Mouse (Mus musculus): ENCODE data around the gene Hist1h2be. TPM values are rescaled to one million over a fixed set of nuclear protein-coding genes. Genes with fewer than 3 reads are reported as not detected.
"Not testable (repeated sequence)": the region's sequence is repeated elsewhere in the genome, so short reads cannot be mapped to it uniquely, and the experiment has no call there.

Hist1h2be gene
- polyA plus RNA-seq, 1 experiment from 2014 or later: 4.2 TPM

DNA sequence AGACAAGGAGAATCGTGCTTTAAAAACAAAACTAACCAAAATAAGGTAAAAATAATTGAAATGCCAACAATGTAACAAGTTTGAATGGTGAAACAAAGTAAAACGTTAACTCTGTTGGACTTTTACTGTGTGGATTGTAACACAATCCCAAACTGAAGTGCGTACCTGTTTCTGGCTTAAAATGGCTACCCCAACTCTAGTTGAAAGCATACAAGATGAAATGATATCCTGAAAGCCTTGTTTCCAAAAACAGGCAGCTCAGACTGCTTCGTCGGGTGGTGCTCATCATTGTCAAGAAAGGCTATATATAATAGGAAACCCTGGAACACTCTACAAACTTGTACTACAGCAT is 59.4 kb downstream of the Hist1h2be start:
- H3K27me3 ChIP-seq (ENCODE audit: low read depth, poor library complexity, severe bottlenecking); DNase-seq (ENCODE audit: low spot score); H3K4me1 ChIP-seq; H3K9me3 ChIP-seq (replicated peaks); H3K36me3 ChIP-seq: not testable (repeated sequence)
- Histone ChIP-seq H3K4me3 (peak overlapping the region; percentile 50), H3K27ac (peak overlapping the region; percentile 98)
- WGBS: 0% methylated on average over 2 of the region's 5 CpGs

DNA sequence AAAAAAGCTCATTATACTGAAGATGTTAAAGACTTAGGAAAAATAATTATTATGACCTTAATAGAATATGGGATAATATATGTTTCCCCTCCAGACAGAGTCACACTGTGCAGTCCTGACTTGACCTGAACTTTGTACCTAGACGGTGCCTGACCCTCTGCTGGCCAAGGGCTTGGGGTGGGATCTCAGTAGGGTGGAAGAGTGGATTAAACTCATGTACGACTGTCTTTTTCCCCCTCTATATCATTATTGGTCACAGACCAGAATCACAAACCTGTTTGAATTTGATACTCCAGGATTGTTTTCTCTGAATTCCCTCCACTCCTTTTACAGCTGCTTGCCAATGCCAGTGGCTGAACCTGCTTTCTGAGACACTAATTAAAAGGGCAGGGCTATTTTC is 60.2 kb downstream of the Hist1h2be start:
- peak overlapping the region; percentile 46; the same call in 1 of the 2 replicates for H3K27ac ChIP-seq
- H3K4me1 ChIP-seq; H3K4me3 ChIP-seq; H3K27me3 ChIP-seq (ENCODE audit: low read depth, poor library complexity, severe bottlenecking); H3K9me3 ChIP-seq (replicated peaks); DNase-seq (ENCODE audit: low spot score); H3K36me3 ChIP-seq: not testable (repeated sequence)
- WGBS: 32% methylated on average over 2 of the region's 2 CpGs

DNA sequence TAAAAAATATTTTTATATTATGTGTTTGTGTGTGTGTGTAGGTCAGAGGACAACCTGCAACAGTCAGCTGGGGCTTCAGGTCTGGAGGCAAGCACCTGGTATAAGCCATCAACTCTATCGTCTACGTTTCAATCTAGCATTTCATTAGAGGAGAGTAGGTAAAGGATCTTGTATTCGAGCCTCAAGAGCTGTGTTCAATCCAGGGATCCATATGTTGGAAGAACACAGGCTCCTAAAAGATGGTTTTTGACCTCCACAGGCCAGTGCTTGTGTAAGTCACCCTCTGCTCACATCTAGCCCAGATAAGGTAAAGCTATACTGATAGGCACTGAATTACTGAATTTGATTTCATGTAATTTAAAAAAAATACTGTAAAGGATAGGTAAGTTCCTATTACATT is 64.0 kb downstream of the Hist1h2be start:
- H3K36me3 ChIP-seq: no peaks in the 10 kb centered on the region
- 69% methylated on average over 3 of the region's 3 CpGs for WGBS
- H3K9me3 ChIP-seq (replicated peaks): no peaks in the 10 kb centered on the region
- H3K4me3 ChIP-seq: peak overlapping the region; percentile 69; the same call in 1 of the 2 replicates
- no peak for DNase-seq (ENCODE audit: low spot score)
- peaks cover 14% of the 10 kb centered on the region for H3K4me1 ChIP-seq
- peak overlapping the region; percentile 97 for H3K27ac ChIP-seq
- no peaks in the 10 kb centered on the region for H3K27me3 ChIP-seq (ENCODE audit: low read depth, poor library complexity, severe bottlenecking)

DNA sequence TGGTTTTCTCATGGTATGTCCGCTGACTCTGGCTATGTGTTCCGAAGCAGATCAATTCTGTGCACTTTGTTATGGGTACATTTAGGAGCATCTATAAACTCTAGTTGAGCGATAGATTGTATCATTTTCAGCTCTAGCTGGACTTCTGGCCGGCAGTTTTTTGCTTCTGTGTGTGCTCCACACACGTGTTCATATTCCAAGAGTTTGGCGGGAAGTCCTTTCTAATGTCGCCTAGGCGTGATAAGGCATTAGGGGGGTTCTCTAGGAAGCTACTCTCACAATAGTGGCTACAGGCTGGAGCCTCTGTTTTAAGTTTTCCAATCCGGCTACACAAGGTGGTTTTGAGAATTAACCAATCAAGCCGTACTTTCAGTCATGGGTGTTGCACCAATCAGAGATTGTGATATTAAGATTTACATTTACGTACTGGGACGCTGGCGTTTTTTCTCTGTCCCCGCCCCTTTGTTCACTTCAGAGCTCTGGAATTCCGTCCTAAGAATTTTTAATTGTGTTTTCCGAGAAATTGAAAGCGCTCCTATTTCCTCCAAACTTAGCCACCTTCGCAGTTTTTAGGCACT is 65.0 kb downstream of the Hist1h2be start:
- H3K27ac ChIP-seq: peak overlapping the region; percentile 97

DNA sequence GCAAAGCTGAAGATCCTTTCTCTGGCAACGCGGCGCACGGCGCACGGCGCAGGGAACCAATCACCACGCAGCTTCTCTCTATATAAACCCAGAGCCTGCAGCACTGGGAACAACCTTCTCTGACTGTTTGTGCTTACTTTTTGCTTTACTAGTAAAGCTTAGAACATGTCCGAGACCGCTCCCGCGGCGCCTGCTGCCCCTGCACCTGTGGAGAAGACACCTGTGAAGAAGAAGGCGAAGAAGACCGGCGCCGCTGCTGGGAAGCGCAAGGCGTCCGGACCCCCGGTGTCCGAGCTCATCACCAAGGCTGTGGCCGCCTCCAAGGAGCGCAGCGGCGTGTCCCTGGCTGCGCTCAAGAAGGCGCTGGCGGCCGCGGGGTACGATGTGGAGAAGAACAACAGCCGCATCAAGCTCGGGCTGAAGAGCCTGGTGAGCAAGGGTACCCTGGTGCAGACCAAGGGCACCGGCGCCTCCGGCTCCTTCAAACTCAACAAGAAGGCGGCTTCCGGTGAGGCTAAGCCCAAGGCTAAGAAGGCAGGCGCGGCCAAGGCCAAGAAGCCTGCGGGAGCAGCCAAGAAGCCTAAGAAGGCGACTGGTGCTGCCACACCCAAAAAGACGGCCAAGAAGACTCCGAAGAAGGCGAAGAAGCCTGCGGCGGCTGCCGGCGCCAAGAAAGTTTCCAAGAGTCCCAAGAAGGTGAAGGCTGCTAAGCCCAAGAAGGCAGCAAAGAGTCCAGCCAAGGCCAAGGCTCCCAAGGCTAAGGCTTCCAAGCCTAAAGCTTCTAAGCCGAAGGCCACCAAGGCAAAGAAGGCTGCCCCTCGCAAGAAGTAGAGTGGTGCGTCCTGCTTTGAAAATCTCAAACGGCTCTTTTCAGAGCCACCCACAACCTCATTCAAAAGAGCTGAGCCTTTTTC is 65.7 kb downstream of the Hist1h2be start:
- H3K27ac ChIP-seq: peak overlapping the region; percentile 97
- peak; percentile 89 for DNase-seq (ENCODE audit: low spot score)
- H3K27me3 ChIP-seq (ENCODE audit: low read depth, poor library complexity, severe bottlenecking): no peaks in the 10 kb centered on the region
- no peaks in the 10 kb centered on the region for H3K9me3 ChIP-seq (replicated peaks)
- under 1% methylated on average over 54 of the region's 54 CpGs for WGBS
- peaks cover 19% of the 10 kb centered on the region for H3K4me1 ChIP-seq
- no peaks in the 10 kb centered on the region for H3K36me3 ChIP-seq
- peak overlapping the region; percentile 69 for H3K4me3 ChIP-seq

More for the DNA sequence above, 65.0 kb downstream of the Hist1h2be start:
- no peaks in the 10 kb centered on the region for H3K27me3 ChIP-seq (ENCODE audit: low read depth, poor library complexity, severe bottlenecking)
- H3K4me3 ChIP-seq: peak overlapping the region; percentile 69
- no peaks in the 10 kb centered on the region for H3K9me3 ChIP-seq (replicated peaks)
- H3K4me1 ChIP-seq: peaks cover 14% of the 10 kb centered on the region
- under 1% methylated on average over 18 of the region's 18 CpGs for WGBS
- no peaks in the 10 kb centered on the region for H3K36me3 ChIP-seq
- peak; percentile 82 for DNase-seq (ENCODE audit: low spot score)

DNA sequence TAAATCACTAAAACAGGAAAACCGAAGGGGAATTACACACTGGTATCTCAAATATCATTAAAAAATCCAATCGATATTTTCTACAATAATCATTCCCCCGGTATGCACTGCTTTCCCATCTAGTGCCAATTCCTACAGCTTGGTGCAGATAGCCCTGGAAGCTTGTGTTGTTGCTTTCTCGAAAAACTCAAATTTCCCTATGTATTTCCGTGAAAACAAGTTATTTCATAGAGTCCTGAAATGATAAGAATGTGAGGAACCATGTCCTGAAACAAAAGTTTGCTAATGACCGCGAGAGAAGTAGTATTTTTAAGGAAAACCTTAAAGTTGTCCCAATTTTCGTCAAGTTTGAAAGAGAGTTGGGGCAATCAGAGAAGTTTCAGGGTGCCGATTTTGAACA is 66.5 kb downstream of the Hist1h2be start:
- Histone ChIP-seq H3K4me3 (peak overlapping the region; percentile 69), H3K4me1 (peaks cover 19% of the 10 kb centered on the region), H3K36me3 (no peaks in the 10 kb centered on the region), H3K27me3 (ENCODE audit: low read depth, poor library complexity, severe bottlenecking) (no peaks in the 10 kb centered on the region), H3K9me3 (replicated peaks) (no peaks in the 10 kb centered on the region), H3K27ac (peak overlapping the region; percentile 97)
- 27% methylated on average over 9 of the region's 9 CpGs for whole genome bisulfite sequencing
- DNase-seq (ENCODE audit: low spot score): no peak

DNA sequence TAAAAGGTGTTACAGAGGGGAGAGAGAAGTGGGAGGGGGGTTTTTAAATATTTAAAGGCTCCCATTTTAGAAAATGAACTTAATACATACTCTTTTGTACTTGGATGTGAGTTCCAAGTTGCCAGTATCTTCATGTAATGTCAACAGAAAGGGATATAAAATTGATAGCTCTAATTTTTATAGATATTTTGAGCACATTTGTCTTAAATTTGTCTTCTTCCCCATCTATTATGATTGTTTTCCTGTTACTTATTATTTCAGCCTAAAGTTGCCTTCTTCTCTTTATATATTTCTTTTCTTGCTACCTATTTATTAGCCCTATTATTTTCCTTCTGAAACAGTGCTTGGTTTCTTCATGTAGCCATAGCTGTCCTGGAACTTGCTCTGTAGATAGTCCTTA is 68.0 kb downstream of the Hist1h2be start, which contains the start of gene Hist1h1d:
Gene Hist1h1d (plus strand): TSS at position 301 of the 400 bp plus-strand sequence.
- Histone ChIP-seq H3K27me3 (ENCODE audit: low read depth, poor library complexity, severe bottlenecking) (no peaks in the 10 kb centered on the region), H3K4me3 (peak within 1 kb of the TSS; percentile 52; the same call in 1 of the 2 replicates)
- DNase-seq (ENCODE audit: low spot score): no peak

DNA sequence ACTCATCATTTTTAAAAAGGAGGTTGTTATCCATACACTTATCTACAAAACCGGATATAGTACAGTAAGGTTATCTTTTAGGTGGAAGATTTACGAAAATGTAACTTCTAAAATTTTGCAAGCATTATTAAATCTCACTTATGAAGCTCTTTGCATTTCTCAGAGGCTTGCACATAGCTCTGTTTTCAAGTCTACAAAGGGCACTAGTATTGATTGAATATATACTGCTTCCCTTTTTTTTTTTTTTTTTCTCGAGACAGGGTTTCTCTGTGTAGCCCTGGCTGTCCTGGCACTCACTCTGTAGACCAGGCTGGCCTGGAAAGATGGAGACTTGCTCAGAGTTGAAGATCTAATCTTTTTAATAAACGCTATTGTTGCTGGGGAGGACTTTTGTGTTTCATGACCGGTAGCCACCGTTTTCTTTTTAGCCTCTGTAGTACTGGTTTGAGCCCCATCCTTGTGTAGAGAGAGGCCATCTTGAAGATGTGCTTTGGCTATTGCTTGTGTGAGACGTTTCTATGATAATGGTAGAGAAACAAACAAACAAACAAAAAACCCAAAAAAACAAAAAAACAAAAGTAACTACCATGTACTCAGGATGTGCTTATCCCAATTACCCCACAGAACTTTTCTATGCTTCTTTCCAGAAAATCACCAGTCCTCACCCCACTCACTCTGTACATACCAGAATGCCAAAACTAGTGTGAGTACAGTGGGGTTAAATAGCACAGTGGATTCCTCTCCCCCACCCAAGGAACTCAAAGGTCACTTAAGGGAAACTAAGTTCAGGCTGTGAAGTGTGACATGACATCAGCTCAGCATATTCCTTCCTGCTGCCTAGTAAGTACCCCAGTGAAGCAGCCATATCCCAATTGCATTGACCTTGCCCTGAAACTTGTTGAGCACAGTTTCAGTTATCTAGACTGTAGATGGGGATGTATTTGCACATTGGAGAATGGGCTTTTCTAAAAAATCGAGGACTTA is 68.7 kb downstream of the Hist1h2be start:
- 61% methylated on average over 8 of the region's 8 CpGs for WGBS
- Histone ChIP-seq H3K36me3 (no peaks in the 10 kb centered on the region), H3K27ac (peak overlapping the region; percentile 97), H3K27me3 (ENCODE audit: low read depth, poor library complexity, severe bottlenecking) (no peaks in the 10 kb centered on the region), H3K4me3 (peak overlapping the region; percentile 52), H3K9me3 (replicated peaks) (no peaks in the 10 kb centered on the region), H3K4me1 (peaks cover 22% of the 10 kb centered on the region)
- peak; percentile 35 for DNase-seq (ENCODE audit: low spot score)

More for the DNA sequence above, 68.0 kb downstream of the Hist1h2be start, which contains the start of gene Hist1h1d:
- no peaks in the 10 kb centered on the region for H3K9me3 ChIP-seq (replicated peaks)
- peaks cover 22% of the 10 kb centered on the region for H3K4me1 ChIP-seq
- no peaks in the 10 kb centered on the region for H3K36me3 ChIP-seq
- H3K27ac ChIP-seq: peak within 1 kb of the TSS; percentile 97

DNA sequence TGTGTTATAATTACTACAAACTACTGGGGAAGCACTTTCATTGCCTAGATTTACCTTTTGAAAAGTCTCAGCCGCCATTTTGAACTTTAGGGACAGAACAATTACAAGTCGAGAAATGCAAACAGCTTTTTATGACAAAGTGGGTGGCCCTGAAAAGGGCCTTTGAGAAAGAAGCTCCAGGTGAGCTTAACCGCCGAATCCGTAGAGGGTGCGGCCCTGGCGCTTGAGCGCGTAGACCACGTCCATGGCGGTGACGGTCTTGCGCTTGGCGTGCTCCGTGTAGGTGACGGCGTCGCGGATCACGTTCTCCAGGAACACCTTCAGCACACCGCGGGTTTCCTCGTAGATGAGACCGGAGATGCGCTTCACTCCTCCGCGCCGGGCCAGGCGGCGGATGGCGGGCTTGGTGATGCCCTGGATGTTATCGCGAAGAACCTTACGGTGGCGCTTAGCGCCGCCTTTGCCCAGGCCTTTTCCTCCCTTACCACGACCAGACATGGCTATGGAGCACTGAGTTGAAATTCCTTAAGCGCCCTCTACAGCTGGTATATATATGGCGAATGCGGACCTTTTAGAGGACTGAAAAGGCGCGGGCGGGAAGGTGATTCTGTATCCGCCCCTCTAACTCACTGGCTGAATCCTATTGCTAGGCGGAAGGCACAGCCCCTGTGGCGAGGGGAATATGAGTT is 69.6 kb downstream of the Hist1h2be start, which contains the start of gene Hist1h4f:
Gene Hist1h4f (minus strand): TSS at position 503 of the 689 bp plus-strand sequence.
- H3K4me1 ChIP-seq: peaks cover 22% of the 10 kb centered on the region
- under 1% methylated on average over 47 of the region's 47 CpGs for WGBS
- not testable (repeated sequence) for H3K9me3 ChIP-seq (replicated peaks); H3K36me3 ChIP-seq; H3K27me3 ChIP-seq (ENCODE audit: low read depth, poor library complexity, severe bottlenecking)
- H3K27ac ChIP-seq: peak within 1 kb of the TSS; percentile 97
- DNase-seq (ENCODE audit: low spot score): peak; percentile 95
- peak within 1 kb of the TSS; percentile 52 for H3K4me3 ChIP-seq

DNA sequence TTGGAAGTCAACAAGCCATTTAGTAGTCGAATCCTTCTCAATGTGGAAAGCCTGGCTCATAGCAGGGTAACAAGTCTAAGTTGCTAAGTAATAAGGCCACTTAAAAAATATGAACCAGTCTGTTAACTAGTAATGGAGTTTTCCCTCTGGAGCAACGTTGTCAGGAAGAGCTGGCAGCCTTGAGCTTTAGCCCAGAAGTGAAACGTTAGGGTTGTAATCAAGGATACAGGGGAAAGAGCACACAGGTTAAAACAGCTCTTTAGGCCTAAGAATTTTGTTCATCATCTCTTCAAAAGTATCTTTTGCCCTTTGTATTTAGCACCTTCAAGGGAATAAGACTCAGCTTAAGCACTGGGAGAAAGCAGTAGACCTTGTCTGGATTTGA is 70.2 kb downstream of the Hist1h2be start:
- H3K4me1 ChIP-seq: peaks cover 22% of the 10 kb centered on the region
- no peaks in the 10 kb centered on the region for H3K36me3 ChIP-seq
- H3K4me3 ChIP-seq: peak overlapping the region; percentile 52
- DNase-seq (ENCODE audit: low spot score): peak; percentile 46
- no peaks in the 10 kb centered on the region for H3K27me3 ChIP-seq (ENCODE audit: low read depth, poor library complexity, severe bottlenecking)
- H3K27ac ChIP-seq: peak overlapping the region; percentile 97
- 5% methylated on average over 3 of the region's 3 CpGs for WGBS
- no peaks in the 10 kb centered on the region for H3K9me3 ChIP-seq (replicated peaks)

DNA sequence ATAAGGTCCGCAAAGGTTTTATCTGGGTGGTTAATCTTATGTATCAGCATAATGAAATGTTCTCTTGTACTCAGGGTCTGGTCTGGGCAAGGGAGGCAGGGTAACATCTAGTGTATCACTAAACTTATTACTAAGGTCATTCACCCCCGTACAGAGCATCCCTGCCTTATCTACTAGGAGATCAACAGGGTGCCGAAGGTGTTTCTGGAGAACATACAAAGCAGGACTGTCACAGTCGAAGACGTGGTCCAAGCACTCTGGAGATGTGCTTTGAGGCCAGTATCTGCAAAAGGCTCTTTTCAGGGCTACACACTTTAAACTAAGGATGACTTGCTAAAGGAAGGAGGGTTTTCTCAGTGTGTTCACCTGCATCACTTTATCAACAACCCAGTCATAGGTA is 74.2 kb downstream of the Hist1h2be start:
- Histone ChIP-seq H3K27me3 (ENCODE audit: low read depth, poor library complexity, severe bottlenecking) (no peaks in the 10 kb centered on the region), H3K4me1 (peaks cover 15% of the 10 kb centered on the region), H3K36me3 (no peaks in the 10 kb centered on the region), H3K4me3 (no peak overlapping the region; the same call in 1 of the 2 replicates), H3K27ac (peak overlapping the region; percentile 68), H3K9me3 (replicated peaks) (no peaks in the 10 kb centered on the region)
- 74% methylated on average over 5 of the region's 5 CpGs for WGBS
- no peak for DNase-seq (ENCODE audit: low spot score)

DNA sequence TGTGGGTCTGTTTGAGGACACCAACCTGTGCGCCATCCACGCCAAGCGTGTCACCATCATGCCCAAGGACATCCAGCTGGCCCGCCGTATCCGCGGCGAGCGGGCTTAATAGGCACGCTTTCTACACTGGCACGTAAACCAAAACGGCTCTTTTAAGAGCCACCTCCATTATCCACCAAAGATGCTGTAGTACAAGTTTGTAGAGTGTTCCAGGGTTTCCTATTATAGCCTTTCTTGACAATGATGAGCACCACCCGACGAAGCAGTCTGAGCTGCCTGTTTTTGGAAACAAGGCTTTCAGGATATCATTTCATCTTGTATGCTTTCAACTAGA is 76.2 kb downstream of the Hist1h2be start:
- peak overlapping the region; percentile 57 for H3K4me3 ChIP-seq
- DNase-seq (ENCODE audit: low spot score); H3K27me3 ChIP-seq (ENCODE audit: low read depth, poor library complexity, severe bottlenecking); H3K9me3 ChIP-seq (replicated peaks); H3K36me3 ChIP-seq: not testable (repeated sequence)
- H3K27ac ChIP-seq: peak overlapping the region; percentile 96
- H3K4me1 ChIP-seq: peaks cover 10% of the 10 kb centered on the region; the same call in 1 of the 2 replicates
- WGBS: under 1% methylated on average over 13 of the region's 14 CpGs

All from limb, embryonic 10.5 days (tissue).